Mouse (Mus musculus): ENCODE results near the gene Dclk2. TPM values are rescaled to one million over a fixed set of nuclear protein-coding genes. Genes with fewer than 3 reads are reported as not detected.

Gene Dclk2
- total and polyA plus RNA-seq, 3 experiments, result under 0.01 to 0.17 TPM; not detected in 1

DNA sequence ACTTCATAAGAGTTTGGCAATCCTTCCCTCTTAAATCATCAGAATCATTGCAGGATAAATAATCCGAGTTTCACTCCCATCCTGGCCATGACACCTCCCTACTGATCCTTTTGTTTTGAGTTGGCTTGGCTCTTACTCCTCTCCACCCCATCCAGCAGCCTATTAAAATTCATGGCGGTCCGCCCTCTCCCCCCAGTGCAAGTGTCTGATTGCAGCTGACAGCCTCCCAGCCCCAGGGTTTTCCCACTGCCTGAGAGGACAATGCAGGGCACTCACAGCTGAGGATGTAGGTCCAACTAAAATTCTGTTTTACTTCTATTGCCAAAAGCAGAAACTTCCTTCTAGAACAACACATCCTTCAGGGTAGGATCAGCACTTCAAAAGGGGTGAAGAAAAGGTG lies 67.8 kb downstream of the Dclk2 start:
- Histone ChIP-seq H3K27ac (ENCODE audit: control insufficient read depth, low read depth, low read length) (no peak overlapping the region), H3K4me3 (ENCODE audit: control insufficient read depth in 1 of 2, insufficient read depth in 1 of 2, low read depth in 2 of 2, low read length in 2 of 2) (no peak overlapping the region), H3K27me3 (ENCODE audit: control insufficient read depth in 1 of 2, insufficient read depth in 2 of 2, low read length in 2 of 2) (no peaks in the 10 kb centered on the region; a peak in 2 of 4 replicates), H3K36me3 (ENCODE audit: control insufficient read depth in 1 of 2, insufficient read depth in 2 of 2, low read length in 2 of 2) (no peaks in the 10 kb centered on the region), H3K9me3 (replicated peaks; ENCODE audit: insufficient read depth, low read length) (no peaks in the 10 kb centered on the region), H3K9ac (ENCODE audit: control insufficient read depth, low read depth, low read length, poor library complexity, severe bottlenecking) (no peak overlapping the region), H3K79me2 (ENCODE audit: control insufficient read depth, insufficient read depth, low read length, poor library complexity) (no peaks in the 10 kb centered on the region), H3K4me1 (ENCODE audit: control insufficient read depth in 1 of 2, insufficient read depth in 2 of 2, low read length in 2 of 2) (no peaks in the 10 kb centered on the region)
- TF ChIP-seq RCOR1 (IDR thresholded peaks at IDR 0.05; ENCODE audit: low read depth, low read length) (no peak), CHD1 (IDR thresholded peaks at IDR 0.05; ENCODE audit: low read depth, low read length) (no peak)
- DNase-seq (ENCODE audit: low read depth, low spot score), result no peak

DNA sequence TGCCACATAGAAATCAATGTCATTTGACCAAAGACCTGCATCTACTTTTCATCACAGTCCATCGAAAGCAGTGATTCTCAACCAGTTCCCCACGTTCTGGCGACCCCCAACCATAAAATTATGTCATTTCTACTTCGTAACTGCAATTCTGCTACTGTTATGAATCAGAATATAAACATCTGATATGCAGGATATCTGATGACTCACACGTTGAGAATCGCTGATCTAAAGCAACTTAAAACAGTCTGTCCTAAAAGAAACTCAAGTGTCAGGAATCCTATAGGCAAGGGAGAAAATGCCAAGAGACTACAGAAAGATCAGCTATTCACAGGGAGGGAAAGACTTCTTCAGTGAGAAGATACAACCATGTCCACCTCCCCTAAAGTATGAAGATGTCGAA lies 69.5 kb downstream of the Dclk2 start:
- no peak for DNase-seq (ENCODE audit: low read depth, low spot score)
- TF ChIP-seq POLR2AphosphoS2 (IDR thresholded peaks at IDR 0.05; ENCODE audit: low read length) (no peak), TAL1 (IDR thresholded peaks at IDR 0.05; ENCODE audit: low read length) (no peak)
- no peaks in the 10 kb centered on the region for H3K79me2 ChIP-seq (ENCODE audit: control insufficient read depth, insufficient read depth, low read length, poor library complexity)
- H3K4me3 ChIP-seq (ENCODE audit: control insufficient read depth in 1 of 2, insufficient read depth in 1 of 2, low read depth in 2 of 2, low read length in 2 of 2), result no peak overlapping the region
- H3K27ac ChIP-seq (ENCODE audit: control insufficient read depth, low read depth, low read length), result no peak overlapping the region
- H3K36me3 ChIP-seq (ENCODE audit: control insufficient read depth in 1 of 2, insufficient read depth in 2 of 2, low read length in 2 of 2), result no peaks in the 10 kb centered on the region
- H3K4me1 ChIP-seq (ENCODE audit: control insufficient read depth in 1 of 2, insufficient read depth in 2 of 2, low read length in 2 of 2), result no peaks in the 10 kb centered on the region
- no peak overlapping the region for H3K9ac ChIP-seq (ENCODE audit: control insufficient read depth, low read depth, low read length, poor library complexity, severe bottlenecking)
- peaks cover 0 to 1% of the 10 kb centered on the region in 2 experiments; a peak in 2 of 4 replicates for H3K27me3 ChIP-seq (ENCODE audit: control insufficient read depth in 1 of 2, insufficient read depth in 2 of 2, low read length in 2 of 2)
- H3K9me3 ChIP-seq (replicated peaks; ENCODE audit: insufficient read depth, low read length), result no peaks in the 10 kb centered on the region

DNA sequence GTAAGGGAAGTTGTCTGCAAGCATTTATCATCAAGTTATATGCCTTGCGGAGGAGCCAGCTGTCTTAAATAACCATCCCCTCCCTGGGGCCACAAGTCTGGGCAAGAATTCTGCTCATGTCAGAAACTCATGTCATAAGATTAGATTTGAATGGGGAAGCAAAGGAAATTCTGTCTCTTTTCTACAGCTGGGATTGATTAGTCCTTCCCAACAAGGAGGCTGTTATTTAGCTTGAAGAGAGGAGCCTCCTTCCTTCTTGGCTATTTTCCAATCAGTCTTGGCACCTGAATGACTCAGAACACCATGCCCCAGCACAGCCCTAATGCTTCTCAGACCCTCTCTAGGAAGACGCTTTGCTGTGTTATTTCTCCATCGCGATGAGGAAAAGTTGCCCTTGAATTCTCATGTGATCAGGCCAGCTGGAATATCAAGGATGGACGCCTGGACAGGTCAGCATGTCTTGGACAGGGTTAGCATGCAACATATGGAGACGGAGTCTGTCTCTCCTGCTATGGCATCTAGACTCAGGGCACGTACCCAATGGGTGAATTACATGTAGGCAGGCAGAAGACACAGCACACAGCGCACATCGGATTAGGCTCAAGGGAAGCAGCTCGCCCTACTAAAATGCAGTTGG lies 70.1 kb downstream of the Dclk2 start:
- no peaks in the 10 kb centered on the region for H3K4me1 ChIP-seq (ENCODE audit: control insufficient read depth in 1 of 2, insufficient read depth in 2 of 2, low read length in 2 of 2)
- no peak overlapping the region for H3K4me3 ChIP-seq (ENCODE audit: control insufficient read depth in 1 of 2, insufficient read depth in 1 of 2, low read depth in 2 of 2, low read length in 2 of 2)
- DNase-seq (ENCODE audit: low read depth, low spot score), result no peak
- H3K36me3 ChIP-seq (ENCODE audit: control insufficient read depth in 1 of 2, insufficient read depth in 2 of 2, low read length in 2 of 2), result no peaks in the 10 kb centered on the region
- H3K27ac ChIP-seq (ENCODE audit: control insufficient read depth, low read depth, low read length), result no peak overlapping the region
- no peaks in the 10 kb centered on the region for H3K79me2 ChIP-seq (ENCODE audit: control insufficient read depth, insufficient read depth, low read length, poor library complexity)
- peaks cover 0 to 3% of the 10 kb centered on the region in 2 experiments; a peak in 3 of 4 replicates for H3K27me3 ChIP-seq (ENCODE audit: control insufficient read depth in 1 of 2, insufficient read depth in 2 of 2, low read length in 2 of 2)
- no peak overlapping the region for H3K9ac ChIP-seq (ENCODE audit: control insufficient read depth, low read depth, low read length, poor library complexity, severe bottlenecking)
- TF ChIP-seq UBTF (IDR thresholded peaks at IDR 0.05; ENCODE audit: borderline replicate concordance, insufficient read depth, low read depth, low read length) (no peak), ZNF384 (IDR thresholded peaks at IDR 0.05; ENCODE audit: low read depth, low read length) (no peak), ZMIZ1 (IDR thresholded peaks at IDR 0.05; ENCODE audit: low read depth, low read length) (no peak)
- H3K9me3 ChIP-seq (replicated peaks; ENCODE audit: insufficient read depth, low read length), result no peaks in the 10 kb centered on the region

DNA sequence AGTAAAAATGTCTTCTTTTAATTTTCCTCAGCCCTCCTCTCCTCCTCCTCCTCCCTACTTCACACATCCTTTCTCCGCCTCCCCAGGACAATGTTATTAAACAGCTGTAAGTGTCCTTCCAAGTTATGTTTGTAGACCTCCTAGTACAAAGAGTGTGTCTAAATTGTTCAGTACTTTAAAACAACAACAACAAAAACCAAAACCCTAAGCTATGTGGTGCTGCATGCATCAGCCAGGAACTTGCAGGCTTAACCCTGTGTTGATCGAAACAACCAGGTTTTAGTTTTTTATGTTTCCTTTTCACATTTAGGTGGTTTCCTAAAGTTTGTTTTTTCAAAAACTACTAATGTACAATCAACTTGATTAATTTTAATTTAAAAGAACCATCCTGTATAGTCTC lies 71.3 kb downstream of the Dclk2 start:
- Histone ChIP-seq H3K9ac (ENCODE audit: control insufficient read depth, low read depth, low read length, poor library complexity, severe bottlenecking) (no peak overlapping the region), H3K9me3 (replicated peaks; ENCODE audit: insufficient read depth, low read length) (no peaks in the 10 kb centered on the region), H3K4me1 (ENCODE audit: control insufficient read depth in 1 of 2, insufficient read depth in 2 of 2, low read length in 2 of 2) (no peaks in the 10 kb centered on the region), H3K79me2 (ENCODE audit: control insufficient read depth, insufficient read depth, low read length, poor library complexity) (no peaks in the 10 kb centered on the region), H3K27ac (ENCODE audit: control insufficient read depth, low read depth, low read length) (no peak overlapping the region), H3K27me3 (ENCODE audit: control insufficient read depth in 1 of 2, insufficient read depth in 2 of 2, low read length in 2 of 2) (peaks cover 0 to 3% of the 10 kb centered on the region in 2 experiments; a peak in 2 of 4 replicates), H3K4me3 (ENCODE audit: control insufficient read depth in 1 of 2, insufficient read depth in 1 of 2, low read depth in 2 of 2, low read length in 2 of 2) (no peak overlapping the region), H3K36me3 (ENCODE audit: control insufficient read depth in 1 of 2, insufficient read depth in 2 of 2, low read length in 2 of 2) (no peaks in the 10 kb centered on the region)
- DNase-seq (ENCODE audit: low read depth, low spot score), result no peak
- TF ChIP-seq KAT2A (conservative IDR thresholded peaks at IDR 0.05; ENCODE audit: low read depth, low read length) (no peak), HCFC1 (IDR thresholded peaks at IDR 0.05; ENCODE audit: low read depth, low read length) (no peak), SIN3A (IDR thresholded peaks at IDR 0.05; ENCODE audit: low read length) (no peak), ZKSCAN1 (IDR thresholded peaks at IDR 0.05; ENCODE audit: low read depth, low read length) (no peak)
